Mouse (Mus musculus): ENCODE data around the gene Zbtb39. TPM values are rescaled to one million over a fixed set of nuclear protein-coding genes. Genes with fewer than 3 reads are reported as not detected.

The Zbtb39 gene
- total and polyA plus RNA-seq, 3 experiments, result 5.1 to 11.0 TPM; not detected in 1

DNA sequence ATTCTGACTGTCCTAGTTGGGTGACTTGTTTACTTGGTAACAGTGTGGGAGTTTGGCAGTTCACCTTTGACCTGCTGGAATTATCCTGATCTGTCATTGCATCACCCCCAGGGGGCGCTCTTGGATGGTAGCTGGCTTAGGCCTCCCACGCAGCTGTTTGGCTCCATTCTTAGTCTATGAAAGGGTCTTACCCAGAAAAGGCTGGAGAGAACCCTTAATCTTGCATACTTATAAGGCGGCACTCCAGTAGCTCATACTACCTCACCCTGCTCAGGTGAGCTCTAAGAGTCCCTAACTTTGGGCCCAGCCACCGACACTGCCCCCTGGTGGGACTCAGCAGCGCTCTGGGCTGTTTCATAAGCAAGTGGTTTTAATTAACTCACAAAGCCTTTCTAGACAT lies 5.3 kb downstream of the Zbtb39 start (continued):
- TF ChIP-seq ZMIZ1 (IDR thresholded peaks at IDR 0.05; ENCODE audit: low read depth, low read length), result no peak
- no peak for TF ChIP-seq CHD2 (IDR thresholded peaks at IDR 0.05; ENCODE audit: low read length)
- no peak for TF ChIP-seq POLR2AphosphoS5 (IDR thresholded peaks at IDR 0.05; ENCODE audit: borderline replicate concordance, low read depth, low read length)
- no peak for TF ChIP-seq MXI1 (IDR thresholded peaks at IDR 0.05; ENCODE audit: low read depth, low read length)
- TF ChIP-seq GABPA (IDR thresholded peaks at IDR 0.05; ENCODE audit: low read depth, low read length), result no peak
- no peak for TF ChIP-seq ZKSCAN1 (IDR thresholded peaks at IDR 0.05; ENCODE audit: low read depth, low read length)
- TF ChIP-seq MAZ (IDR thresholded peaks at IDR 0.05; ENCODE audit: low read depth, low read length), result no peak

DNA sequence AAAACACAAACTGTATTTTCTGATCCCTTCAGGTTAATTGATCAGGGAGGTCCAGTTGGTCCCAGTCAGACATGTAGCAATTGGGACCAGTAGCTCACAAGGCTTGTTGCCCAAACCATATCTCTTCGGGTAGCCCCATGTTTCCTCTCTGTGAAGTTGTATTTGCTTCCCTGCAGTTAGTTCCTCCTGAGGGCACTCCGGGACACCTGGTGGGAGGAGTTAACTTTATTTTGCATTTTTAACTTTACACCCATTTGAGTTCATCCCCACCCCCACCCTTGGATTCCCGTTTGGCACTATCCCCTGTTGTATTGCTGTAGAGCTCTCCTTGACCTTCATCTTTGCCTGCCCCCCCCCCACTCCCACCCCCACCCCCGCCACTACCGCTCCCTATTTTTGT lies 6.5 kb downstream of the Zbtb39 start:
- TF ChIP-seq HCFC1 (IDR thresholded peaks at IDR 0.05; ENCODE audit: low read depth, low read length) (0 out of 2 replicates have a peak, but pooled peaks have one; percentile 17), EP300 (IDR thresholded peaks at IDR 0.05; ENCODE audit: low read depth in 1 of 2, low read length in 2 of 2) (no peak), MXI1 (IDR thresholded peaks at IDR 0.05; ENCODE audit: low read depth, low read length) (no peak), TCF12 (IDR thresholded peaks at IDR 0.05; ENCODE audit: low read depth, low read length) (no peak)
- peak; percentile 24 for DNase-seq (ENCODE audit: low read depth, low spot score)
- no peaks in the 10 kb centered on the region for H3K9me3 ChIP-seq (replicated peaks; ENCODE audit: insufficient read depth, low read length)
- H3K36me3 ChIP-seq (ENCODE audit: control insufficient read depth in 1 of 2, insufficient read depth in 2 of 2, low read length in 2 of 2), result peaks cover 2 to 5% of the 10 kb centered on the region in 2 experiments; a peak in 2 of 4 replicates
- H3K9ac ChIP-seq (ENCODE audit: control insufficient read depth, low read depth, low read length, poor library complexity, severe bottlenecking), result no peak overlapping the region
- H3K4me3 ChIP-seq (ENCODE audit: control insufficient read depth in 1 of 2, insufficient read depth in 1 of 2, low read depth in 2 of 2, low read length in 2 of 2), result no peak overlapping the region
- H3K27me3 ChIP-seq (ENCODE audit: control insufficient read depth in 1 of 2, insufficient read depth in 2 of 2, low read length in 2 of 2), result no peaks in the 10 kb centered on the region
- no peaks in the 10 kb centered on the region; the same call in 1 of the 2 replicates for H3K79me2 ChIP-seq (ENCODE audit: control insufficient read depth, insufficient read depth, low read length, poor library complexity)
- no peak overlapping the region for H3K27ac ChIP-seq (ENCODE audit: control insufficient read depth, low read depth, low read length)
- H3K4me1 ChIP-seq (ENCODE audit: control insufficient read depth in 1 of 2, insufficient read depth in 2 of 2, low read length in 2 of 2), result peaks cover 5% of the 10 kb centered on the region in 2 experiments; a peak in 1 of 4 replicates

DNA sequence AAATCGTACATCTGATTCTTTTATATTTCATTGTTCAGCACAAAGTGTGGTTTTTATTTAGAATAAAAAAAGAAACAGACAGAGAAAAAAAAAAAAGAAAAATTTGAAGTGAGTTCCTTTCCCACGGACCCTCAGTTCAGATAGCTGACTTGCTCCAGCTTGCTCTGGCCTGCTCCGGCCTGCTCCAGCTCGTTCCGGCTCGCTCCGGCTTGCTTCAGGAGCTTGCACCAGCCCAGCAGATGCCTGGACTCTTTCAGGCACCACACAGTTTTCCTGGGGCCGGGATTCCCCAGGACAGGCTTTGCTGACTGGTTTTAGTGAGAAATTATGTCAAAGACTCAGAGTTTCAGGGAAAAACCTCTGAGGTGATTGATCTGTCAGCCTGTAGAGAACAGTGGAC lies 7.9 kb downstream of the Zbtb39 start:
- H3K9me3 ChIP-seq (replicated peaks; ENCODE audit: insufficient read depth, low read length), result no peaks in the 10 kb centered on the region
- DNase-seq (ENCODE audit: low read depth, low spot score), result no peak
- H3K79me2 ChIP-seq (ENCODE audit: control insufficient read depth, insufficient read depth, low read length, poor library complexity), result no peaks in the 10 kb centered on the region
- no peak overlapping the region for H3K27ac ChIP-seq (ENCODE audit: control insufficient read depth, low read depth, low read length)
- H3K4me1 ChIP-seq (ENCODE audit: control insufficient read depth in 1 of 2, insufficient read depth in 2 of 2, low read length in 2 of 2), result peaks cover 5% of the 10 kb centered on the region in 2 experiments; a peak in 1 of 4 replicates
- no peak overlapping the region for H3K4me3 ChIP-seq (ENCODE audit: control insufficient read depth in 1 of 2, insufficient read depth in 1 of 2, low read depth in 2 of 2, low read length in 2 of 2)
- H3K36me3 ChIP-seq (ENCODE audit: control insufficient read depth in 1 of 2, insufficient read depth in 2 of 2, low read length in 2 of 2), result peaks cover 2 to 5% of the 10 kb centered on the region in 2 experiments; a peak in 2 of 4 replicates
- H3K9ac ChIP-seq (ENCODE audit: control insufficient read depth, low read depth, low read length, poor library complexity, severe bottlenecking), result no peak overlapping the region
- TF ChIP-seq SMC3 (IDR thresholded peaks at IDR 0.05; ENCODE audit: low read depth, low read length), result no peak
- TF ChIP-seq RAD21 (IDR thresholded peaks at IDR 0.05; ENCODE audit: low read depth, low read length), result no peak
- TF ChIP-seq MAX (IDR thresholded peaks at IDR 0.05; ENCODE audit: low read length), result no peak
- TF ChIP-seq ELF1 (IDR thresholded peaks at IDR 0.05; ENCODE audit: low read depth, low read length), result no peak
- TF ChIP-seq MAFK (IDR thresholded peaks at IDR 0.05; ENCODE audit: borderline replicate concordance, low read depth, low read length), result no peak
- TF ChIP-seq POLR2AphosphoS5 (IDR thresholded peaks at IDR 0.05; ENCODE audit: borderline replicate concordance, low read depth, low read length), result no peak
- no peak for TF ChIP-seq ETS1 (IDR thresholded peaks at IDR 0.05; ENCODE audit: low read depth, low read length)
- no peak for TF ChIP-seq UBTF (IDR thresholded peaks at IDR 0.05; ENCODE audit: borderline replicate concordance, insufficient read depth, low read depth, low read length)
- no peak for TF ChIP-seq E2F4 (IDR thresholded peaks at IDR 0.05; ENCODE audit: borderline replicate concordance, low read depth, low read length)
- no peak for TF ChIP-seq USF2 (IDR thresholded peaks at IDR 0.05; ENCODE audit: borderline replicate concordance in 1 of 2, insufficient read depth in 1 of 2, low read depth in 1 of 2, low read length in 2 of 2)
- TF ChIP-seq POLR2AphosphoS2 (IDR thresholded peaks at IDR 0.05; ENCODE audit: low read length), result no peak
- TF ChIP-seq ZKSCAN1 (IDR thresholded peaks at IDR 0.05; ENCODE audit: low read depth, low read length), result no peak
- no peak for TF ChIP-seq MEF2A (IDR thresholded peaks at IDR 0.05; ENCODE audit: extremely low read depth, insufficient replicate concordance, low read depth, low read length, poor library complexity, severe bottlenecking)
- TF ChIP-seq CHD1 (IDR thresholded peaks at IDR 0.05; ENCODE audit: low read depth, low read length), result no peak
- no peak for TF ChIP-seq GABPA (IDR thresholded peaks at IDR 0.05; ENCODE audit: low read depth, low read length)
- no peak for TF ChIP-seq TBP (IDR thresholded peaks at IDR 0.05; ENCODE audit: low read depth, low read length)
- TF ChIP-seq MYB (IDR thresholded peaks at IDR 0.05; ENCODE audit: low read depth, low read length), result no peak
- no peaks in the 10 kb centered on the region for H3K27me3 ChIP-seq (ENCODE audit: control insufficient read depth in 1 of 2, insufficient read depth in 2 of 2, low read length in 2 of 2)
